Mouse (Mus musculus): ENCODE measurements around the gene Dnajc27. TPM values are rescaled to one million over a fixed set of nuclear protein-coding genes. Genes with fewer than 3 reads are reported as not detected.
A peak's percentile ranks its signal among the peaks of the same experiment; 100 is the strongest.

The Dnajc27 gene
- total RNA-seq (2022) = 1 to 10 TPM; 5.2 to 7.1 (median 6.6) TPM

DNA sequence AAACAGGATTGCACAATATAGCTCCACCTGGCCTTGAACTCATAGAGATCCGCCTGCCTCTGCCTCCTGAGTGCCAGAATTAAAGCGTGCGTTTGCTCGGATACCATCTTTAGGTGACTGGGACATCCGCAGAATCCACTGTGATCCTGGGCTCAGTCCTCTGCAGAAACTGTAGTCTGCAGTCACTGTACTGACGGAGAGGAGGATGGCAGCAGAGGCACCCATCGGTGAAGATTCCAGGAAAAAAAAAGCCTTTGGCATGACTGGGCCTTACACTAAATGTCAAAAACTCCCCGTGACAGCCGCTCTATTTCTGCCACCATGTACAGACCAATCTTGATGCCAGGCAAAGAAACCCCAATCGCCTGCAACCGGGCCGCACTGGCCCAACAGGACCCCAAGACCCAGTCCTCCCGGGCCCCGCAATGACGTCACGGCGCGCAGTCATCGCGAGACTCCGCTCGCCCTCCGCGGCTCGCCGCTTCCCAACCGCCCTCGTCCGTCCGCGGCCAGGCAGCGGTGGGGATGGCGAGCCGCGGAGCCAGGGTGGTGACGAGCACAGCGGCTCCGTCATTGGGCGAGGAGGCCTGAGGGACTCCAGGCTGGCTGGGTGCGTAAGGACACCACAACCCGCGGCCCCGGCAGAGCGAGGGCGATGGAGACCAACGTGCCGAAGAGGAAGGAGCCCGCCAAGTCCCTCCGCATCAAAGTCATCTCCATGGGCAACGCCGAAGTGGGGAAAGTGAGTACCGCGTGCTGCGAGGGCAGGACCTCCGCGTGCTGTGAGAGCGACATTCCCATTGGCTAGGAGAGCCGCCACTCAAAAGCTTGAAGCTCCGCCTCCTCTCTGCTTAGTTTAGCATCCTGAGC, at the start of gene Dnajc27:
Dnajc27 (plus strand) TSS at position 452 of the 870 bp plus-strand sequence.
- peak; percentile 90 for DNase-seq

DNA sequence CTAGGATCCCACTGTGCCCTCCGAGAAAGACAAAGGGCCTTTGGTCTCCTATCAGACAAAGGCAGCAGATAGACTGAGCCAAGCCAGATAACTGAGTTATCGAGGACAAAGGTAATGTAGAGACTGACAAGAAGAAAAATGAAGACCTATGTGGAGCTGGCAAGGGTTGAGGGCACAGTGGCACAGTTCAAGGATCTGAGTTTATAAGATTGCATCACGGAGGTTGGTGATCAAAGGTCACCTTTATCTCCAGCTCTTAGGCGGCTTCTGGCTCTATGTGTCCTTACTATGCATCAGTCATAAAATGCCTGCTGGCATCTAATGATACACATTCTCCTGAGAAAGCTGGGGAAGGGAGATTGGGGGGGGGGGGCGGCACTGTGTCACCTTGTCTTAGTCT, 46.2 kb upstream of the Dnajc27 start:
- DNase-seq = no peak

- no peak for DNase-seq
Observed at GRCm38 (mm10) chr12:4037511-4037910, 44.9 kb upstream of the Dnajc27 start.

- peak; percentile 63 for DNase-seq
Observed at GRCm38 (mm10) chr12:4038061-4039041, 44.0 kb upstream of the Dnajc27 start, which contains the start of gene Efr3b. Gene Efr3b (minus strand): TSS chr12:4038915.

- no peak for DNase-seq
Observed at GRCm38 (mm10) chr12:4039046-4039445, 43.3 kb upstream of the Dnajc27 start.

DNA sequence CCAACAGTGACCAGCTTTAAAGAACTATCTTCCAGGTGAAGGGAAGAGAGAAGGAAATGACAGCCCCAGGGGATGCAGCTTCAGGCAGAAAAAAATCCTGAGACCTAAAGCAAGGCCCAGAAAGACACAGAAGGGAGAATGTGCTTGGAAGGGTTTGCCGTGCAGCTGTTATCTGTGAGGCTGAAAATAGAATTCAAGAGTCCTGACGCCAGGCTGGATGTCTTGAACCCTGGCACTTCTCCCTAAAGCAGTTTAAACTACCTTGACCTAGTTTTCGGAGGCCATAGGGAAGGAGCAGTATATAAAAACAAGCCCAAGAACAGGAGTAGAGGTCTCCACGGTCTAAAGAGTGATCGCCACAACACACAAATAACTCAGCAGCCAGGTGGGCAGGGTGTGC, 40.0 kb upstream of the Dnajc27 start:
- DNase-seq = no peak

DNA sequence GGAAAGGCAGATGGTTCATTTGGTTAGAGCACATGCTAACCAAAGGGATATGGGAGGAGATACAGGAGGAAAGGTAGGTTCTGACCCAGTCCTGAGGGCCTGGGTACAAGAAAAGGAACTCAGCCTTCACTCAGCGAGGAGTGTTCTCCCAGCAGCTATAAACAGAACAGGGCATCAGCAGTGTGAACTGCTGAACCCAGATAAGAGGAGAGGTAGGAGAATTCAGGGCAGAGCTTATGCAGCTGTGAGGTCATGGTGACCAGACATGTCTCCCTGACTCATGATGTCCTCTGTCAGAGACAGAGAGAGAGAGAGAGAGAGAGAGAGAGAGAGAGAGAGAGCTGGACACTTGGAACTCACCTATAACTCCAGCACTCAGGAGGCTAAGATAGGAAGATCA, 36.4 kb upstream of the Dnajc27 start:
- DNase-seq = no peak

- no peak for DNase-seq
Observed at GRCm38 (mm10) chr12:4048031-4048430, 34.4 kb upstream of the Dnajc27 start.

DNA sequence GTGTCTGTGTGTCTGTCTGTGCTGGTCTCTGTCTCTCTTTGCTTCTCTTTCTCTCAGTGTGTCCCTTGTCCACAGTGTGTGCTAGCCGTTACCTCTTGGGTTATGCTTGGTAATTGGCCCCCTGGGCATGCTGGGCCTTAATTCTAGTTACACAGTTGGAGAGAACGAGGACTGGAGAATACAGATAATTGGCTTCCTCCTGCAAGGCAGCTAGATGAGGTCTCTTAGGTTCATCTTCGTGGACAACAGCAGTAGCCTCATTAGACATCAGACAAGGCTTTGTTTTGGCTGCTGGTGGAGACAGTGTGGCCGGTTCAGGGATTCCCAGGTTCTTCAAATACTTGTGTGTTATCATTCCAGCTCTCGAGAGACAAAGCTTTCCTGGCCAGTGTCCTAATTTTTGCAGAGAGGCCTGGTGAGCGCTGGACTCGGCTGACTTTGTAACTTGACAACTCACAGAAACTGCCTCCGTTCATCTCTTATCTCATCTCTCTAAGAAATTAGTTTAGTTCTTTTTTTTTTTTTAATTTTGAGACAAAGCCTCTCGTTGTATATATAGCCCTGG, 31.4 kb upstream of the Dnajc27 start:
- DNase-seq = no peak

GRCm38 (mm10) chr12:4053643-4054042, 28.7 kb upstream of the Dnajc27 start:
- no peak for DNase-seq

DNA sequence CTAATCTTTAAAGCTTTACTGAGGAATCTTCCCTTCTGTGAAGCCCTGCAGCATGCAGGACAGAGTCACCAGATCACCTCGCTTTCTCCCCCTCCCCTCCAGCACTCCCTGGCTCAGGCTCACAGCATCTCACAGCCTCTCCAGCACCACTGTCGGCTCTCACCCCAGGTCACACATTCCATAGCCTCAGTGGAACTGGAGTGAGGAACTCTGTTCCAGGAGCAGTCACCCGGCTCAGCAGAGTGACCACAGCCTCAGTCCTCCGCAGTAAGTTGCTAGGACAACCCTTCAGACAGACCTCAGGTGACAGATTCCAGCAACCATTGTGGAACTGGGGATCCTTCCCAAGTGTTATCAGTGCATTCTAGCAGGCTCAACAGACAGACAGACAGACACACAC, 27.5 kb upstream of the Dnajc27 start:
- DNase-seq = no peak

DNA sequence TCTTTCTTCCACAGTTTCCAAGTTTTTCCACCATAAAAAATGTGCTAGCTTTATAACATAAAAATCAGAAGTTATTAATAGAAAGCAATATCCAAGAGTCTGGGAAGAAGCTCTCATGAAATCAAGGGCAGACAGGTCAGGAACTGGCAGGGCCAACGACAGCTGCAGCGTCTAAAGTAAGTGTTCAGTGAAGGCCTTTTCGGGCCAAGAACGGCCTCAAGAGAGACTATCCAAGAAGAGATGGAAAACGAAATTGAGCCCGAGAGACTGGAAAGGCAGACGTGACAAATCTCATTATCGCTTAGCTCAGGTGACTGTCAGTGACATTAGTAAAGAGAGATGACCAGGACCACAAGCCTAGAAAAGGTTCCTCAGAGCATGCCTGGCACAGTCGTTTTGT, 24.1 kb upstream of the Dnajc27 start:
- DNase-seq = no peak

DNA sequence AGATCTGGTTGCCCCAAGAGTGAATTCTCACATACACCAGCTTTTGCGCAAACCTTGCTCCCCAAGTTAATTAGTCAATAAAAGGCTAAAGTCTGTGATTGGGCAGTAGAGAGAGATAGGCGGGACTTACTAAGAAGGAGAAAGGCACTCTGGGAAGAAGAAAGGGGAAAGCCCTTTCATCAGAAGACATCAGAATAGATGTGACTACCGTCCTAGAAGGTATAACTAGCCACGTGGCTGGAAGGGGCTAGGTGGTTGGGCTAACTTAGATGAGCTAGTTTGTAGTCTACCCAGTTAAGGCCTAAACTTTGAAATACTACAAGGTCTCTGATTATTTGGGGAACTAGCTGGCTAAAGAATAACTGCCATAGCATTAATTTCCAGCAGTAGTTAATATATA, 22.7 kb upstream of the Dnajc27 start:
- DNase-seq = no peak

- DNase-seq = no peak
Observed at GRCm38 (mm10) chr12:4065498-4065897, 16.9 kb upstream of the Dnajc27 start.

GRCm38 (mm10) chr12:4065944-4066343, 16.4 kb upstream of the Dnajc27 start:
- DNase-seq = no peak

DNA sequence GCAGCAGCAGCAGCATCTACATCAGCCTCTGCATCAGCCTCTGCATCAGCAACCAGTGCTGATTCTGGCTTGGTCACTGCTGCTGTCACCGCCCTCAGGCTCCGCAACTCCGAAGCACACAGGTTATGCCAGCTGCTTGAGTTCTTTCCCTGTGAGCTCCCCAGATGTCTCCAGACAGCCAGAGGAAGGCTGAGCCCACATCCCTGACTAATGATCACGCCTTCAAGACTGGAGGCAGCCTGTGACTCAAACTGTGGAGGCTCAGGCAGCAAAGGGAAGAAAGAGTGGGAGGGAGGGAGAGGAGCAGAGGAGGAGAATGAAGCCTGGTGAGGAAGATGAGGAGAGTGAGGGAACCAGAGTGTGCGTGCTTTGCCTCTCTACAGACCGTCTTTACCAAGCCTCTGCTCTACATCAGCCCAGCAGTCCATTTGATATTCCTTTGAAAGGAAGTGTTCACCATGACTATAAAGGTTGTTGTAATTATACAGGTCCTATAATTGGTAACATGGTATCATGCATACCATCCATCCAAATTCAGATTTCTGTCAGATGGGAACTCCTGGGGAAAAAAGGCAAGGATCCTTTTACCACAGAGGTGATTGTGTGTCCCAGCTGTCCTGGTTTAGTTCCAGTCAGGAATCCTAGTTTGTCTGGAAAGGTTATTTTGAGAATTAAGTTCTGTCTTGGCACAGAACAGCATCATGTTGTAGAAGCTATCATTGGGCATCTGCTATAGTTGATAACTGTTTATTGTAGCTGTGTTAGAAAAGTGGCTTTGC, 15.5 kb upstream of the Dnajc27 start:
- no peak for DNase-seq

DNA sequence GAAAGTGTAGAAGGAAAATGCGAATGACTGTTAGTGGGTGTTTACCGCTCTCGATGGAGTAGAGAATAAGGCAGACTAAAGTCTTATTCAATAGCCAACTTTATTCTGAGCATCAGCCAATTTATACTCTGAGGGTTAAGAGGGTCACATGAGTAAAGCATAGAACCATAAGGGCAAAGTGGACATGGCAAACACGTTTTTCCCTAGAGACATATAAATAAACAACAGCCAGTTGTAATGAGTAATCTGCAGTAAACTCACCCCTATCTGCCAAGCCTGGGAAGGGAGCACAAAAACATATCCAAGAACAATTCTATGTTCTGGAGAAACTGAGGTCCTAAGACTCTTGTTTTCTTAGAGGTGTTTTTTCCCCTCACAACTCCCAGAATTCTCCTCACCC, 13.8 kb upstream of the Dnajc27 start:
- DNase-seq = no peak

- DNase-seq = no peak
Observed at GRCm38 (mm10) chr12:4071671-4072070, 10.7 kb upstream of the Dnajc27 start.

DNA sequence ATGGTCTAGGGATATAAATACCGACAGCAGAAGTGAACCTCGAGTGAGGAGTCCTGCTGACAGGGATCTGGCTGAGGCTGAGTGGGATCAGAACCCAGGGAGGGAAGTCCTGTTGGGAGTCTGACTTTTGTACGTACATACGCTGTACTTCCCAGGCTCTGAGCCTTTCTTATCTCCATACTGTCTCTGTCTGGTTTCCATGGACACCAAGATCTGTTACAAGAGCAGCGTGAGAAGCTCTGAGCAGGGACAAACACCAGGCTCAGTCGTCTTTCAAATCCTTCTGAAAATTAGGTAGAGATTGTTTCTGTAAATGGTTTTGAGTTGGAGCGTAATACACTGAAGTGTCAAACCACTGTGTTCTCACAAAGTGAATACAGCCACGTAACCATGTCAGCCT, 7.0 kb upstream of the Dnajc27 start:
- no peak for DNase-seq

GRCm38 (mm10) chr12:4076383-4076782, 6.0 kb upstream of the Dnajc27 start:
- DNase-seq = no peak

- DNase-seq = no peak
Observed at GRCm38 (mm10) chr12:4078069-4078468, 4.3 kb upstream of the Dnajc27 start.

DNA sequence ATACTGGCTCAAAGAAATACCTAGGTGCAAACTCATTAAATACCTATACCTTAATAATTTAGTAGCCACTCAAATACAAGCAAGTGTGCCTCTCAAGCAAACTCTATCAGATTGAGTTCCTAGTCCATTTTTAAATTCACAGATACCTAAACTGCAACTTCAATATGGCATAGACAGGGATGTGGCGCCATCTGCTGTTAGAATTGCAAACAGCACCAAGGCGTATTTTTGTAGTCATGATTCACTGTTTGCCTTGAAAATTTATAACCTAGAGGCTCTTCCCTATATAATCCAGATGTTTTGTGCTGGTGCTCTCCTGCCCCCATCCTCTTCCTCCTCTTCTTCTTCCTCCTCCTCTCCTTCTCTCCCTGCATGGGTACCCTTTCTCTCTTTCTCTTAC, 2.1 kb upstream of the Dnajc27 start:
- DNase-seq = peak; percentile 54

All from adrenal gland, adult 8-10 months (tissue).